Mouse (Mus musculus) myocyte (in vitro differentiated cells): ENCODE results near the gene Nup88. TPM values are rescaled to one million over a fixed set of nuclear protein-coding genes. Genes with fewer than 3 reads are reported as not detected.

Experiments
- H3K27me3 ChIP-seq: one replicate; pipeline ENCODE4 v1.6.1; 2011; ENCODE audit not compliant: control insufficient read depth, insufficient read depth, insufficient read length
- H3K36me3 ChIP-seq: one replicate; pipeline ENCODE4 v1.6.1; 2011; ENCODE audit not compliant: control insufficient read depth, insufficient read depth
- H3K4me2 ChIP-seq: one replicate; pipeline ENCODE4 v1.6.1; 2011; ENCODE audit warnings: low read depth, control low read depth
- H3K4me3 ChIP-seq: one replicate; pipeline ENCODE4 v1.5.1; 2011; ENCODE audit warnings: mild to moderate bottlenecking, control low read depth, moderate library complexity
- H3K79me2 ChIP-seq: one replicate; pipeline ENCODE4 v1.6.1; 2011; ENCODE audit not compliant: control insufficient read depth, insufficient read depth
- H3ac ChIP-seq: one replicate; pipeline ENCODE4 v1.6.1; 2011; ENCODE audit not compliant: control insufficient read depth, insufficient read length
- CEBPB ChIP-seq: IDR thresholded peaks from 2 replicates; pipeline ENCODE4 v1.6.1; 2011; ENCODE audit warnings: mild to moderate bottlenecking, moderate library complexity; ENCODE audit not compliant: poor library complexity, insufficient read depth, severe bottlenecking
- E2F4 ChIP-seq: IDR thresholded peaks from one replicate; pipeline ENCODE4 v1.6.1; 2011; ENCODE audit warnings: mild to moderate bottlenecking, control low read depth, moderate library complexity; ENCODE audit not compliant: insufficient read depth
- MAX ChIP-seq: IDR thresholded peaks from one replicate; pipeline ENCODE4 v1.6.1; 2011; ENCODE audit warnings: low read depth, mild to moderate bottlenecking, control low read depth
- MYOD1 ChIP-seq, 3 experiments: IDR thresholded peaks; one replicate each; pipeline ENCODE4 v1.6.1; 2011; ENCODE audit warnings: control low read depth in 2 of 3, low read depth in 2 of 3, mild to moderate bottlenecking in 2 of 3, moderate library complexity in 1 of 3; ENCODE audit not compliant: insufficient read length in 2 of 3, control insufficient read depth in 1 of 3
- MYOG ChIP-seq, 3 experiments: IDR thresholded peaks; one replicate each; pipeline ENCODE4 v1.6.1; 2011; ENCODE audit warnings: control low read depth in 2 of 3, low read depth in 2 of 3, mild to moderate bottlenecking in 2 of 3; ENCODE audit not compliant: insufficient read length in 2 of 3, control insufficient read depth in 1 of 3, insufficient read depth in 1 of 3
- POLR2A ChIP-seq: IDR thresholded peaks from one replicate; pipeline ENCODE4 v1.6.1; 2011; ENCODE audit warnings: low read depth, mild to moderate bottlenecking, control low read depth, moderate library complexity; ENCODE audit not compliant: insufficient read length
- POLR2AphosphoS2 ChIP-seq: IDR thresholded peaks from one replicate; pipeline ENCODE4 v1.6.1; 2011; ENCODE audit warnings: low read depth, control low read depth; ENCODE audit not compliant: insufficient read length
- REST ChIP-seq: IDR thresholded peaks from one replicate; pipeline ENCODE4 v1.6.1; 2011; ENCODE audit warnings: mild to moderate bottlenecking, control low read depth, moderate library complexity; ENCODE audit not compliant: insufficient read depth, insufficient read length
- SRF ChIP-seq: IDR thresholded peaks from one replicate; pipeline ENCODE4 v1.6.1; 2011; ENCODE audit warnings: low read depth; ENCODE audit not compliant: control insufficient read depth, insufficient read length
- TCF12 ChIP-seq: IDR thresholded peaks from one replicate; pipeline ENCODE4 v1.6.1; 2011; ENCODE audit warnings: mild to moderate bottlenecking, control low read depth; ENCODE audit not compliant: poor library complexity, insufficient read depth, severe bottlenecking
- TCF3 ChIP-seq: IDR thresholded peaks from one replicate; pipeline ENCODE4 v1.6.1; 2011; ENCODE audit warnings: low read depth, control low read depth; ENCODE audit not compliant: insufficient read length
- USF1 ChIP-seq: IDR thresholded peaks from one replicate; pipeline ENCODE4 v1.6.1; 2011; ENCODE audit warnings: low read depth, mild to moderate bottlenecking, control low read depth, moderate library complexity
- polyA plus RNA-seq: library from polyadenylated mRNA; unstranded; fragments of >200 nt; fragmentation: generic; extraction: Trizol; gene quantifications from one replicate; pipeline ENCODE4 v1.2.1, GENCODE M21; 2012; ENCODE audit warnings: missing spikeins

Nup88 gene
- polyA plus RNA-seq, 1 experiment, result 63.5 TPM

DNA sequence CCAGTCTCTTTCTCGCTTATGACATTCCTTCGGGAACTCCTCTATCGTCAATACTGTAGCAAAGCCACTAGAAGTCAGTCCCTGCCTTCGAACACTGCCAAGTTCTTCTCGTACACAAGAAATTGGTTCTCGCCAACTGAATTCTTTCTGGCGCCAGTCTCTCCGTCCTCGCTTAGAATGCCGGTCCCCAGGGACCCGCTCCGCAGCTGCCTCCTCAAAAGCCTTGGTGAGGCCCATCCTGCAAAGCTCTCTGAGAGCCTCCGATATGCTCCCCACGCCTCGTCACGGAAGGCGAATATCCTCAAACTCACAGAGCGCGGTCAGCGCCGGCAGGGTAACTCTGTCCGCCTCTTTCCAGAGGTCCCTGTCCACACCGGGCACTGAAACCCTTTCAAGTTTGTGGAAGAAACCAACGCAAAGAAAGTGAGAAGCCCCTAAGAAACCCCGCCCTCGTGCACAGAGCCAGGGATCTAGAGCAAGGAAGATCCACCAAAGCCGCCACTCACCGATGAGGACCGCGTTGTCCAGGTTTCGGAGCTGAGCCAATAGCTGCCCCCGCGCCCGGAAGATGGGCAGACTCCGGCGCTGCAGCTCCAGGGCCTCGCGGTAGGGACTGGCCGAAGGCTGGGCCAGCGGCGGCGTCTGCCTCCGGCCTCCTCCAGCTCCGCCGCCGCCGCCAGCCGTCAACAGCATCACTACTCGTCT, 34.0 kb upstream of the Nup88 start:
- Histone ChIP-seq H3K79me2 (peaks cover 33% of the 10 kb centered on the region), H3K36me3 (peaks cover 13% of the 10 kb centered on the region), H3K4me3 (peak overlapping the region; percentile 68), H3ac (peak overlapping the region; percentile 54), H3K4me2 (peak overlapping the region; percentile 91), H3K27me3 (no peaks in the 10 kb centered on the region)
- TF ChIP-seq SRF (no peak), TCF3 (no peak), USF1 (no peak), POLR2AphosphoS2 (no peak), REST (no peak), MYOG (IDR thresholded peaks at IDR 0.05; ENCODE audit: control insufficient read depth in 1 of 3, insufficient read depth in 1 of 3, insufficient read length in 2 of 3, low read depth in 2 of 3) (no peak), CEBPB (no peak), MYOD1 (IDR thresholded peaks at IDR 0.05; ENCODE audit: control insufficient read depth in 1 of 3, insufficient read length in 2 of 3, low read depth in 2 of 3) (no peak), MAX (no peak), POLR2A (no peak), E2F4 (no peak), TCF12 (no peak)

GRCm38 (mm10) chr11:71001167-71001566, 31.4 kb upstream of the Nup88 start:
- Histone ChIP-seq H3K36me3 (peaks cover 29% of the 10 kb centered on the region), H3ac (no peak overlapping the region), H3K4me2 (no peak overlapping the region), H3K4me3 (no peak overlapping the region), H3K79me2 (peaks cover 37% of the 10 kb centered on the region), H3K27me3 (no peaks in the 10 kb centered on the region)
- TF ChIP-seq CEBPB, result no peak
- TF ChIP-seq MYOG (IDR thresholded peaks at IDR 0.05; ENCODE audit: control insufficient read depth in 1 of 3, insufficient read depth in 1 of 3, insufficient read length in 2 of 3, low read depth in 2 of 3), result no peak
- TF ChIP-seq TCF12, result no peak
- TF ChIP-seq REST, result no peak
- no peak for TF ChIP-seq MAX
- TF ChIP-seq USF1, result no peak
- no peak for TF ChIP-seq MYOD1 (IDR thresholded peaks at IDR 0.05; ENCODE audit: control insufficient read depth in 1 of 3, insufficient read length in 2 of 3, low read depth in 2 of 3)
- no peak for TF ChIP-seq E2F4
- no peak for TF ChIP-seq POLR2AphosphoS2
- no peak for TF ChIP-seq TCF3
- TF ChIP-seq SRF, result no peak
- no peak for TF ChIP-seq POLR2A

- Histone ChIP-seq H3K79me2 (peaks cover 31% of the 10 kb centered on the region), H3K36me3 (peaks cover 61% of the 10 kb centered on the region), H3K4me3 (peak within 1 kb of the TSS; percentile 91), H3K27me3 (no peaks in the 10 kb centered on the region), H3K4me2 (peak within 1 kb of the TSS; percentile 78), H3ac (peak within 1 kb of the TSS; percentile 73)
- TF ChIP-seq REST (peak; percentile 64), E2F4 (no peak), SRF (peak; percentile 75), TCF12 (no peak), MYOG (IDR thresholded peaks at IDR 0.05; ENCODE audit: control insufficient read depth in 1 of 3, insufficient read depth in 1 of 3, insufficient read length in 2 of 3, low read depth in 2 of 3) (peak in 2 of 3 experiments; percentile 11 to 15), TCF3 (no peak), MAX (peak; percentile 50), POLR2AphosphoS2 (peak; percentile 98), MYOD1 (IDR thresholded peaks at IDR 0.05; ENCODE audit: control insufficient read depth in 1 of 3, insufficient read length in 2 of 3, low read depth in 2 of 3) (peak in 1 of 3 experiments; percentile 16), USF1 (peak; percentile 58), POLR2A (peak; percentile 95), CEBPB (no peak)
These were observed 12.9 kb upstream of the Nup88 start, which contains the start of gene C1qbp for GRCm38 (mm10) chr11:70982557-70983228. C1qbp (minus strand) TSS chr11:70983026.

DNA sequence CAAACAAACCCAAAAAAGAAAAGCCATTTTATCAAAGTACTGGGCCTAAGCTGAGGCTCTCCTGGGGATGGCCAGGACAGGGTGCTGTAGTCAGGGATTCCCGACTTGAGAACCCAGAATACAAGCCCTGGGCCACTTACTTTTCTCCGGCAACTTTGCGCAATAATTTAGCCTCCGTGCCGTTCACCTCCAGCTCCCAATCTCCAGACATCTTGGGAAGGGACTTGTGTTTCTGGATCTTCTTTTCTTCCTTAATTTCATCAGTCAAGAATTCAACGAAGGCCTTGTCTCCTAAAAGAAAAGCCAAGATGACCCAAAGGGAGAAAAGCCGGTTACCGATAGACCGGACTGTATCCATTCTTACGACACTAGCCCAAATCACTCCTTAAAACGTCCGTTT, 12.3 kb upstream of the Nup88 start:
- H3K79me2 ChIP-seq, result peaks cover 31% of the 10 kb centered on the region
- H3ac ChIP-seq, result peak overlapping the region; percentile 73
- H3K36me3 ChIP-seq, result peaks cover 62% of the 10 kb centered on the region
- no peak for TF ChIP-seq MAX
- no peak for TF ChIP-seq SRF
- TF ChIP-seq CEBPB, result peak; percentile 67; the same call in 1 of the 2 replicates
- H3K4me2 ChIP-seq, result peak overlapping the region; percentile 78
- peak overlapping the region; percentile 91 for H3K4me3 ChIP-seq
- H3K27me3 ChIP-seq, result no peaks in the 10 kb centered on the region
